Mouse (Mus musculus) liver, embryonic 11.5 days (tissue): Measurements from ENCODE around the gene Gm2115. TPM values are rescaled to one million over a fixed set of nuclear protein-coding genes. Genes with fewer than 3 reads are reported as not detected.

Experiments
- polyA plus RNA-seq: library from polyadenylated mRNA; unstranded; fragments of >200 nt; fragmentation: Nextera tagmentation; extraction: Ambion mirVana; gene quantifications from 2 replicates; pipeline ENCODE4 v1.2.1, GENCODE M21; 2014

The Gm2115 gene
- polyA plus RNA-seq, 1 experiment from 2014 or later = not detected

Other genes with a start within 250 kb of the Gm2115 start
- 2.2 and 2.7 TPM in 2 replicates for gene Arnt2, start 118.8 kb upstream of the Gm2115 start, polyA plus RNA-seq
- 20.7 and 21.3 TPM in 2 replicates for gene Fah, start 77.8 kb downstream of the Gm2115 start, polyA plus RNA-seq
- gene Zfand6, start 161.0 kb downstream of the Gm2115 start, polyA plus RNA-seq = 123 and 126 TPM in 2 replicates